Mouse (Mus musculus) ZHBTc4 (cell line): ENCODE data around the gene Arl8b.
"Not testable (repeated sequence)": the region's sequence is repeated elsewhere in the genome, so short reads cannot be mapped to it uniquely, and the experiment has no call there.

ENCODE experiments used
- DNase-seq: peaks from one replicate; pipeline ENCODE4 v3.0.0-alpha.2; 2011; ENCODE audit warnings: low read depth, low spot score

Gene Arl8b

DNA sequence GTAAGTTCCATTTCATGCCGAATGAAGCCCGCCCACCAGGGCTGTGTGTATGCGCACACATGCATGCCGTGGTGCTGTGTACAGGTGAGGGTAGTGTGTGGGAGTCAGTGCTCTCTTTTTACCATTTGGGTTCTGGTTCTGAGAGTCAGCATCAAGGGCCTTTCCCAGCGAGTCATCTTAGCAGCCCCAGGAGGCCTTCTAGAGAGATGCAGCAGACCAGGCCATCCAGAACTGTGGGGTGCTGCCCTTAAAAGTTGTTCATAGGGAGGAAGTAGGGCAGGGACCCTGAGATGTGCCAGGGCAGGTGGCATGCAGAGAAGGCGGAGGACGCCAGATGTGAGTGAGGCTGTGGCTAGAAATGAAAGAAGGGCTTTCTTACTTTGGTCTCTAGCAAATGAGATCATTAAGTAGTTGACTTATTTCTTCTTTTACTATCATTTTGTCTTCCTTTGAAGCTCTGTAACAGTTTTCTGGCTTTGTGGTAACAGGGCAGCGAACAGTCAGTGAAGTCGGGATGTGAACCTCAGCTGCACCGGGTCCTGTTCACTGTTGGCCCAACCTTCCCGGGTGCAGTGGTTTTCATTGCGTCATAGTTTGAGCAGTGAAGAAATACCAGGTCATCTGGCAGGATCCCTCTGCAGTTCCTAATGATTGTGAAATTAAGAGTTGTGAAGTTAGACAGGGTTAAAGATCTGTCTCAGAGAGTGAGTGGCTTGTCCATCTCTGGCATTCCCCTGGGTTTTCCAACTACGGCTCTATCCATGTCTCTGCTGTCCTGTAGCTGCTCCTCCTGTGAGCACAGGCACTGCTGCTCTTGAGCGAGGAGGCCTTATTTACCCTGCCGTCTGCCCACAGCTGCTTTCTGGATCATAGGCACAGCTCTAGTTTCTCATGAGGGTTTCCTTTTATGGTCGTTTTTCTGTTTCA is 53.1 kb downstream of the Arl8b start:
- peak; percentile 7 for DNase-seq

DNA sequence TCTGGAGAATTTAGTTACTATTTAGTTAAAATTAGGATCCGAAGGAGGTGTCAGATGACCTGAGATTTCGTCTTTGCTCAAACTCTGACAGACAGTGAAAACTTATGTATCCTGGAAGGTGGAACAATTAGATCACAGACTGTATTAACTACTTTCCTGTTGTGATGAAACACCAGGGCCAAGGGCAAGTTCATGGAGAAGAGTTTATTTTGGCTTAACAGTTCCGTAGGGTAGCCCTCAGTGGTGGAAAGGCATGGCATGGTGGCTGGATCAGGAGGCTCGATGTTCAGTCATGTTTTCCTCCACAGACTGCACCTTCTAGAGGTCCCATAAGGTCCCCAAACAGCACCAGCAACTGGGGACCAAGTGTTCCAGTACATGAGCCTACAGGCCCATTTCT is 54.2 kb downstream of the Arl8b start:
- no peak for DNase-seq

DNA sequence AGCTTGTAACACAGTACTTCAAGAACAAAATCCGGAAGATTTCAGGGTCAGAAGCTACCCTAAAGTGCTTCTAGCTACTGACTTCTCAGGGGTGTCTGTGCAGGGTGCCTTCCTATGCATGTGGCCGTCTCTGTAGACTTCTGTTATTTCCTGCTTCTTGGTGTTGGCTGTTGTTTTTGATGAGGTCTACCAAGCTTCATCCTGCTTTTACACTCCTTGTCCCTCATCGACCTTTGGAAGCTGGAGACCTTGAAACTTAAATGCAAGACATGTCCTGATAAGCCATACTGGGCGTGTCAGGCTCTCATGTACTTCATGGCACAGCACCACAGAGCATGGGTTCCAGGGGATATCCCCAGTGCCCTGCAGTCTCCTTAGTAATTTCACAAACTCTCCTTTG is 55.1 kb downstream of the Arl8b start:
- DNase-seq: no peak

DNA sequence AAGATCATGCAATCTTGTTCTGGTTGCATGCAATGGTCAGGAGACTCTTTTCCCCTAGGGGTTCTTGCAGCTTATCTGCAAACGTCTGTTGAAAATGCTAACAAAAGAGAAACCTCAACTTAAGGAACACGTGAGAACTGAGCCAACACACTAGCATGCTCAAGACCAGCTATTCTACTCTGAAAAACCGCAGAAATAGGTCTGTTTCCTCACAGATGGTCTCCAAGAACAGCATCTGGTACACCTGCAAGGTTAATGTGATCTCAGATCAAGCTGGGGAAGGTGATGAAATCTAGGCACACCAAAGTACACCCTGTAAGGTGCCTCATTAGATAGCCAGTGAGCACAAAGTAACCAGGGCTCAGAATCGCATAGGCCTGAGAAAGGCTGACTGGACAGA is 56.5 kb downstream of the Arl8b start:
- DNase-seq: no peak

DNA sequence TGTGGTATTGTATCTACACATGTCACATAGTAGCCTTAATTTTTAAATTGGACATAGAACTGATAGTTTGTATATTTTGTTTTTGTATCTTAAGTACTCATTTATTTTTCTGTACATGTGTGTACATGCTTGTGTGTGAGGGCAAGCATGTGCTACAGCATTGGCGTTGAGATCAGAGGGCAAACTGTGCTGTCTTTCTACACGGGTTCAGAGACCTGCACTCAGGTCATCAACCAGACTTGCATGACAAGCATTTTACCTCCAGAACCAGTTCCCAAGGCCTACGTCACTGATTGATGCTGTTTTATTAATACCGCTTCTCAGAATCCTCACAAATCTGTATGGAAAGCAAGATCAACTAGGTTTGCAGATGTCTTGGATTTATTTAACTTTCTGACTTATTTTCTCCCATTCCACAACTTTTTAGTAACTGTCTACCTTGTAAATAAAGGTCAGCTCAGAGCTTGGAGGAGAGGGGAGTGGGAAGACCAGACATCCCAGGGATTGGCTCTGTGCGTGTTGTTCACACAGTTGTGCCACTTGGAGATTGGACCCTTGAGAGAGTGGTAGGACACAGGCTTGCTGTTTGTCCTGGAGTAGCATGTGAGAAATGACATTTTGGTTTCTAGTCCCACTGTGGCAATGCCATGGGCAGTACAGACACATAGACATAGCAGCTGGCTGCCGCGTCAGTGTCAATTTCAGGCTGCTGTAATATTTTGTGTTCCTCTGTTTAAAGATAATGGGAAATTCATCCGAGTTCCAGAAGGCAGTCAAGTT is 58.2 kb downstream of the Arl8b start:
- no peak for DNase-seq

DNA sequence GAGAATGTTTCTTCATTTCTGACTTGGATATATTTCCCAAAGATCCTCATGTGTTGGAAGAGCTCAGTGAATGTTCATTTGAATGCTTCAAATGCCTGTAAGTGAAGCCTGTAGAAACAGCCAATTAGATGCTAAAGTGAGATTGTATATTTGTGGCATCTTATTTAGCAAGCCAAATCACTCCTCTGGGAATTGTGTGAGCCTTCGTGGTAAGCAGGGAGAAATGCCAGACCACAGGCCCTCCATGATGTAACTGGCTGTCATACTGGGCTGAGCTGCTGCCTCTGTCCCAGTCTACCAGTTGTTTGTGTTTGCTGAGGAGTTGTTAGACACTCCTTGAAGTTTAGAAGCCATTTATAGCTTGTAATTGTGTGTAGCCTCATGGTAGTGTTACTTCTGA is 60.8 kb downstream of the Arl8b start:
- no peak for DNase-seq

DNA sequence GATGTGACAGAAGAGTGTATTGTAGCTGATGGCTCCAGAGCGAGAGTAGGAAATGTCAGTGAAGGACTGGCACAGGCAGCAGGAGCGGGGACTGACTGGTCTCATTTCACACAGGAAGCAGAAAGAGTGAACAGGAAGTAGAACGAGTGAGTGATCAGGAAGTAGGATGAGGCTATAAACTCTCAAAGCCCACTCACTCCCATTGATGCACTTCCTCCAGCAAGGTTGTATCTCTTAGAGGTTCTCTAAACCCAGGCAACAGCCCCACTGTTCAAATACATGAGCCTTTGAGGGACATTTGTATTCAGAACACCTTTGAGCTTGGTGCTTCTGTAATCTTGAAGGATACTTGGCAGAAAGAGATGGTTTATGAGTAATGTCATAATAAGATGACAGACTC is 61.2 kb downstream of the Arl8b start:
- no peak for DNase-seq

DNA sequence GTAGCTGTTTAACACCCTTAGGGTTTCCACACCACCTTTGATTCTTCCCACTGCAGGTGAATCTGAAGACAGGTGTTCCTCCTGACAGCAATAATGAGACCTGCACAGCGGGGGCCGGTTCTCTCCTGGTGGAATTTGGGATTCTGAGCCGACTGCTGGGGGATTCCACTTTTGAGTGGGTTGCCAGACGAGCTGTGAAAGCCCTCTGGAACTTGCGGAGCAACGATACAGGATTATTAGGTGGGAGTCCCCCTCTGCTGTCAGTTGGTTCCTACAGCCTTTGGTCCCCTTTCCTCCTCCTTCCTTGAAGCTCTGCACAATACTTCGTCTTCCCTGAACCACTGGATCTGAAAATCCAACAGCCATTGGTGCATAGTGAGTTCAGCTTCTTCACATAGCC is 61.9 kb downstream of the Arl8b start:
- DNase-seq: no peak

DNA sequence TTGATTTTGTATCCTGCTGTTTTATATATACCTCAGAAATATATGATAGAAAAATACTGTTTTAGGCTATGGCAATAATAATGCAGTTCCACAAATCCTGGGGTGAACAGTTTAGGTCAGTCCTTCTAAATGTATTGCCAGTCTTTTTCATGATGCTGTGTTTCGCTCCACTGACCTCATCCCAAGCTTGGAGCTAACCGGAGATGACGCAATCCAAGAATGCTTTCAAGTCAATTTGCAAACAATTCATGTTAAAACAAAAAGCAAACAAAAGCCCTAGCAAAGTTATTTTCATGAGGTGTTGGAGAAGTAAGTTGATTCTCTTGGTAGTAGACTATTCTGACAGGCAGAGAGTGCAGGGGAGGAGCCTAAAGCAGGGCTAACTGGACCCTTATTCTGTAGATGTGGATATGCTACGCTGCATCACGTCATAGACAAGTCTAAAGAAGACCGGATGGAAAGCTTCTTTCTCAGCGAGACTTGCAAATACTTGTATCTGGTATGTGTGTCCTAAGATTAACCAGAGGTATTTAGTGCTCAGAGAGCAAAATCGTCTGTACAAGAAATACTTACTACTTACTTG is 69.3 kb downstream of the Arl8b start:
- no peak for DNase-seq

DNA sequence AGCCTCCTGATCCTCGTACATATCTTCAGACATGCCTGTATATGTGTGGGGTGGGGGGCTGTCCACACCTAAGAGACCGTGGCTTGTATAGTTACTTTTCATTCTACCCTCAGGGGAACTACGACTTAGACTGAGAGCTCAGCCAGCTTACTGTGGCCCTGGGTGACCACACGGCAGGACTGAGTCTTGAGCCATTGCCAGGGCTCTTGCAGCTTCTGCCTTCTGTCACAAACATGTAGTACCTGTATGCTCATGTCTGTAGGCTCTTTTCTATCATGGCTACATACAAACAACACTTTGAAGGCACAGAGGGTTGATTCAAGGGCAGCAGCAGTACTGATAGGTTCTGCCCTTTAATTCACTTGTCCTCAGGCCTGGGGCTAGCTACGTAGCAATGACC is 70.1 kb downstream of the Arl8b start:
- DNase-seq: no peak

DNA sequence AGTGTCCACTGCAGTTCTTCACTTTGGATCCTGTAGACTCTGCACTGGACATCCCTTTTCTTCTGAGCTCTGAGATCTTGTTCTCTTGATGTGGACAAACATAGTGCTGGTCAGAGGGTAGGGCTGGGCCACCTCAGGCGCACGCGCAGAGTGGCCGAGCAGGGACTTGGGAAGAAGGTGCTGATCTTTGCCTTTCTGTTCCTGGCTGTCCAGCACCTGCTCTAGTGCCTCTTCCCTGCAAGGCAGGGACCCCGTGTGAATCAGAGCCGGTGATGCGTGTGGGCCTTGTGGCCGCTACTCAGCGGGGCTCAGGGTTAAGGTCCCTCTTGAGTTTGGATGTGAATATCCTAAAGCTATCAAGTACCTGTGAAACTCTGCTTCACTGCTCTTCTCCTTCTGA is 75.7 kb downstream of the Arl8b start:
- DNase-seq: no peak

DNA sequence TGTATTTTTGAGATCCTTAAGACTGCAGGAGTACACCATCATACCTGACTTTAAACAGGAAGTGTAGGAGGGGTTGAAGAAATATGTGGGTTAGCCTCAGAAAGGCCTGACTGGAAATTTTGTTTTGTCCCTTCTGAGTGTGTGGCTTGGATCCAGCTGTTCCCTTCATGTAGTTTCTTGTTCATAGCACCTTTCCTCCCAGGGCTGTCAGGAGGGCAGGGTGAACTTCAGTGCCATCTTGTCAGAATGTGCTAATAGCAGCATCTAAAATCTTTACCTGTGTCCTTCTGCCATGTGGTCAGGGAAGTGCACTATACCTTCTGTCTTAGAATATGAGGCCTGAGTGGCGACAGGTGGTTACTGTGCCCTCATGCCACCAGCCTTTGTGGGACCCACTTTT is 78.3 kb downstream of the Arl8b start:
- no peak for DNase-seq

DNA sequence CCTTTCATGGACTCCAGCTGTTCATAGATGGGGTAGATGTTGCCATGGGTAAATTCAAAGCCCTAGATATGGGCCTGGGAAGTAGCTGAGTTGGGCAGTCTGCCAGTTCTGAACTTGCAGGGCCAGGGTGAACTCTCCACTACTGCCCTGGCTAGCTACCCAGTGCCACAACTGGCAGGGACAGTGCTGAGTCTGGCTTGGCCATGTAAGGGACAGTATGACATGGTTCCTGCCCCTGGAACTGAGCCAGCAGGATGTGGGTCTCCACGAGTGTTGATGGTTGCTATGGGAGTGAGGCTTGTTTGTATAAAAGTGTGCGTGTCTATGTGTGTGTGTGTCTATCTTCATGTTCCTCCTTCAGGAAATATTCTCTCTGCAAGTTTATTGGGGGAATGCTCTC is 79.6 kb downstream of the Arl8b start:
- no peak for DNase-seq

DNA sequence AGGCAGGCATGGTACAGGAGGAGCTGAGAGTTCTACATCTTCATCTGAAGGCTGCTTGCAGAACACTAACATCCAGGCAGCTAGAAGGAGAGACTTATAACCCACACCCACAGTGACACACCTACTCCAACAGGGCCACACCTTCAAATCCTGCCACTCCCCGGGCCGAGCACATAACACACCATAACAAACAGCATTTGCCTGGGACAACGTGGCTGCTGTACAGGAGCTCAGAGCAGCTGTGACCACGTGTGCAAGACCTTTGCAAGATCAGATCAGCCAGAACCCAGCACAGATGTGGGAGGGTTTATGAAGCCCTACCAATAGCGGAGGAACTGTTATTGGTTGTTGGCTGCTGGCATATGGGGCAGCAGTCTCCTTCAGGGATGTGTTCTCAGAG is 83.4 kb downstream of the Arl8b start:
- peak; percentile 19 for DNase-seq

DNA sequence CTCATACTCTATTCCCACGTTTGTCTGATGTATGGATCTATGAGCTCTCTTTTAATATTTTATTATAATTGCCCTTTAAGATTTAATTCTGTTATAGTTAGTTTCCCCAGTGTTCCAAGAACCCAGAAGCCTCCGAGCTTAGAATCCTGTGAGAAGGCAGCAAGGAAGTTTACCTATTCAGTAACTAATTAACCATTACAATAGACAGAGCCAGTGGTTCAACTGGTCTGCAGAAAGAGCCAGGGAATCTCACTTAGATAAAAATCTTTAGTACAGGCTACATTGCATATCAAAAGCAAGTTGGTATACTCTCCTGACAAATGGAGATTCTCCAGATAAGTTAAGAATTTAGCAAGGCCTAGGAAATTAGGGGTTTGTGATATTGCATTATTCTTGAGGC is 86.1 kb downstream of the Arl8b start:
- DNase-seq: not testable (repeated sequence)

DNA sequence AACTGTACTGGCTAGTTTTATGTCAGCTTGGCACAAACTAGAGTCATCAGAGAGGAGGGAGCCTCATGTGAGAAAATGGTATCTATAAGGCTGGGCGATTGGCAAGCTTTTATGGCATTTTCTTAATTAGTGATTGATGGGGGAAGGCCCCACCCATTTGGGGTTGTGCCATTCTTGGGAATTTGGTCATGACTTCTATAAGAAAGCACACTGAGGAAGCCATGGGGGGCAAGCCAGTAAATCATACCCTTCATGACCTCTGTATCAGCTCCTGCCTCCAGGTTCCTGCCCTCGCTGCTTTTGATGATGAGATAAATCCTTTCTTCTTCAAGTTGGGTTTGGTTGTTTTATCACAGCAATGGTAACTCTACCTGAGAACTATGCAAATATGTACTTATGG is 87.5 kb downstream of the Arl8b start:
- no peak for DNase-seq

DNA sequence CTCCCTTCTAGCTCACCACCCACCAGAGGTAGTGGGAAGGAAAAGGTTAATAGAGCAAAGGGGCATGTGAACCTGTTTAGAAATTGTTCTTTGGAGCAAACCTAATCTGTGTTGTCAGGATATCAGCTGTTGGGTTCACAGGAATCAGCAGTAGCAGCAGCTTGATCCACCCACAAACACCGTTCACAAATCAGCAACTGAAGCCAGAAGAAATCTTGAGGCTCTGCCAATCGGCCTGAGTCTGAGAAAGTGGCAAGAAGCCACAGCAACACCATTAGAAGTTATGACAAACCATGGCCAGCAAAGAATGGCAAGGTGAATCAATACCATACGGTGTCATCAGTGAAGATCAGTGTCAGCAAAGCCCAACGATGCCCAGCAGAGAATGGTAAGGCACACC is 88.4 kb downstream of the Arl8b start:
- DNase-seq: no peak
